Mouse (Mus musculus): ENCODE data around the gene Trmt13.

DNA sequence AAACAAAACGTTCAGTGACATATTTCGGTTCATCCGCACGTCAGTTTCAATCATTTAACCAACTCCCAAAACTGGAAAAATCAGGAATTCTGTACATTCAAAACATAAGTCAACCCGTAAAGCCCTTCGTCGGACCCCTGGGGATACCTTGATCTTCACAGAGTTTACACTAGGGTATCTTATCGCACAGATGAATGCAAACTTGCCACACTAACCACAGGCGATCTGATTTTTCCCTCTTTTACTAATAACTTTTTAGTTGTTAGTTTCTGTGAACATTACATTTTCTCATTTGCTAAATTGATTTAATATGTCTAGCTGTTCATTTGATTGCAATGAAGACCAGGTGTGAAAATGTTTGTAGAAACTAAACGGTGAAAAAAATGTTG lies 18.8 kb downstream of the Trmt13 start:
- TF ChIP-seq CTCF (IDR thresholded peaks at IDR 0.05): no peak
- TF ChIP-seq POLR2A (IDR thresholded peaks at IDR 0.05; ENCODE audit: insufficient read depth, low read depth, low read length): no peak
- no peak for TF ChIP-seq EP300 (IDR thresholded peaks at IDR 0.05; ENCODE audit: insufficient read depth, low read depth, low read length)

All from heart, adult 2 months (tissue).